Mouse (Mus musculus): ENCODE data around the gene Gm49776.

The Gm49776 gene

GRCm38 (mm10) chr16:18233919-18234670, 24.0 kb downstream of the Gm49776 start:
- peak in 1 of 2 experiments; percentile 22 for DNase-seq

GRCm38 (mm10) chr16:18233451-18233850, 24.7 kb downstream of the Gm49776 start:
- no peak for DNase-seq

GRCm38 (mm10) chr16:18231451-18231850, 26.7 kb downstream of the Gm49776 start:
- peak in 1 of 2 experiments; percentile 15 for DNase-seq

- DNase-seq: peak in 1 of 2 experiments; percentile 14
Measured at GRCm38 (mm10) chr16:18231047-18231446, 27.1 kb downstream of the Gm49776 start.

- peak in 1 of 2 experiments; percentile 15 for DNase-seq
Measured at GRCm38 (mm10) chr16:18230617-18231016, 27.5 kb downstream of the Gm49776 start.

GRCm38 (mm10) chr16:18229622-18230021, 28.5 kb downstream of the Gm49776 start:
- peak in 1 of 2 experiments; percentile 39 for DNase-seq

- DNase-seq: peak in 1 of 2 experiments; percentile 20
Measured at GRCm38 (mm10) chr16:18228856-18229255, 29.3 kb downstream of the Gm49776 start.

- no peak for DNase-seq
Measured at GRCm38 (mm10) chr16:18227897-18228422, 30.2 kb downstream of the Gm49776 start.

GRCm38 (mm10) chr16:18227187-18227586, 30.9 kb downstream of the Gm49776 start:
- DNase-seq: no peak

- no peak for DNase-seq
Measured at GRCm38 (mm10) chr16:18222188-18222587, 35.9 kb downstream of the Gm49776 start.

GRCm38 (mm10) chr16:18221543-18221898, 36.6 kb downstream of the Gm49776 start:
- DNase-seq: no peak

GRCm38 (mm10) chr16:18220856-18221542, 37.1 kb downstream of the Gm49776 start:
- DNase-seq: no peak

- DNase-seq: peak; percentile 43 to 65
Measured at GRCm38 (mm10) chr16:18220001-18220400, 38.1 kb downstream of the Gm49776 start.

- DNase-seq: no peak
Measured at GRCm38 (mm10) chr16:18218580-18218996, 39.5 kb downstream of the Gm49776 start.

- DNase-seq: no peak
Measured at GRCm38 (mm10) chr16:18217579-18217978, 40.5 kb downstream of the Gm49776 start, which contains the start of gene Ccdc188. TSS of gene Ccdc188 (plus strand) at chr16:18217879.

GRCm38 (mm10) chr16:18214858-18215257, 43.3 kb downstream of the Gm49776 start:
- DNase-seq: no peak

- DNase-seq: no peak
Measured at GRCm38 (mm10) chr16:18213689-18214088, 44.4 kb downstream of the Gm49776 start.

GRCm38 (mm10) chr16:18211417-18212171, 46.5 kb downstream of the Gm49776 start:
- peak; percentile 83 to 89 for DNase-seq

- peak in 1 of 2 experiments; percentile 75 for DNase-seq
Measured at GRCm38 (mm10) chr16:18210701-18211416, 47.3 kb downstream of the Gm49776 start.

- no peak for DNase-seq
Measured at GRCm38 (mm10) chr16:18203430-18204091, 54.6 kb downstream of the Gm49776 start.

GRCm38 (mm10) chr16:18202061-18202460, 56.1 kb downstream of the Gm49776 start:
- no peak for DNase-seq

GRCm38 (mm10) chr16:18201620-18202019, 56.5 kb downstream of the Gm49776 start:
- no peak for DNase-seq
